Mouse (Mus musculus) liver, embryonic 16.5 days (tissue): ENCODE results near the gene Sptbn2. TPM values are rescaled to one million over a fixed set of nuclear protein-coding genes. Genes with fewer than 3 reads are reported as not detected.
A peak's percentile ranks its signal among the peaks of the same experiment; 100 is the strongest.

Experiments used
- ATAC-seq: fragments of 200-750 bp; cut with Nextera tagmentation; 2 replicates; pipeline ENCODE4 v1.8.0; 2017; ENCODE audit warnings: low read depth, mild to moderate bottlenecking, moderate number of reproducible peaks, moderate library complexity
- H3K27ac ChIP-seq: fragments of 300-500 bp; sonication (generic); 2 replicates; pipeline ENCODE4 v1.5.1; 2014; ENCODE audit warnings: mild to moderate bottlenecking, low read length
- H3K27me3 ChIP-seq: fragments of 300-500 bp; sonication (generic); 2 replicates; pipeline ENCODE4 v1.6.1; 2014; ENCODE audit warnings: low read depth, low read length, mixed read lengths; ENCODE audit not compliant: control insufficient read depth, insufficient read depth
- H3K36me3 ChIP-seq: fragments of 300-500 bp; sonication (generic); 2 replicates; pipeline ENCODE4 v1.6.1; 2014; ENCODE audit warnings: mild to moderate bottlenecking; ENCODE audit not compliant: control insufficient read depth, insufficient read depth
- H3K4me1 ChIP-seq: fragments of 300-500 bp; sonication (generic); 2 replicates; pipeline ENCODE4 v1.6.1; 2014; ENCODE audit warnings: low read depth, low read length, mixed read lengths; ENCODE audit not compliant: control insufficient read depth
- H3K4me2 ChIP-seq: fragments of 300-500 bp; sonication (generic); 2 replicates; pipeline ENCODE4 v1.6.1; 2014; ENCODE audit warnings: low read depth, low read length, mixed read lengths
- H3K4me3 ChIP-seq: fragments of 300-500 bp; sonication (generic); 2 replicates; pipeline ENCODE4 v1.5.1; 2014; ENCODE audit warnings: low read depth, mild to moderate bottlenecking, low read length
- H3K9ac ChIP-seq: fragments of 300-500 bp; sonication (generic); 2 replicates; pipeline ENCODE4 v1.6.1; 2014; ENCODE audit warnings: low read depth, low read length
- H3K9me3 ChIP-seq: fragments of 300-500 bp; sonication (generic); replicated peaks from 2 replicates; pipeline ENCODE4 v1.6.1; 2016; ENCODE audit warnings: low read length; ENCODE audit not compliant: control insufficient read depth
- WGBS: fragments of 180-500 bp; shearing (Covaris S2); extraction: QIAGEN DNeasy Blood & Tissue Kit; methylation state at CpG from one replicate; pipeline ENCODE4 v1.1.7; 2014; ENCODE audit not compliant: insufficient replicate concordance; 5-methylcytosine and 5-hydroxymethylcytosine counted together
- polyA plus RNA-seq: library from polyadenylated mRNA; unstranded; fragments of >200 nt; fragmentation: Nextera tagmentation; extraction: Ambion mirVana; gene quantifications from 2 replicates; pipeline ENCODE4 v1.2.1, GENCODE M21; 2015

The Sptbn2 gene
- polyA plus RNA-seq, 1 experiment from 2014 or later: 0.12 TPM

GRCm38 (mm10) chr19:4717281-4717680 is 6.3 kb downstream of the Sptbn2 start:
- no peak for ATAC-seq
- no peaks in the 10 kb centered on the region for H3K4me1 ChIP-seq
- H3K36me3 ChIP-seq: no peaks in the 10 kb centered on the region
- H3K27ac ChIP-seq: no peak overlapping the region
- H3K4me3 ChIP-seq: no peak overlapping the region
- no peak overlapping the region for H3K4me2 ChIP-seq
- 62% methylated on average over 2 of the region's 2 CpGs for WGBS
- no peaks in the 10 kb centered on the region for H3K9me3 ChIP-seq
- no peak overlapping the region for H3K9ac ChIP-seq
- H3K27me3 ChIP-seq: peaks cover 19% of the 10 kb centered on the region

GRCm38 (mm10) chr19:4718716-4719115 is 7.7 kb downstream of the Sptbn2 start:
- peaks cover 6% of the 10 kb centered on the region for H3K27me3 ChIP-seq
- H3K9me3 ChIP-seq: no peaks in the 10 kb centered on the region
- no peak overlapping the region for H3K4me3 ChIP-seq
- H3K4me2 ChIP-seq: no peak overlapping the region
- no peaks in the 10 kb centered on the region for H3K4me1 ChIP-seq
- H3K9ac ChIP-seq: no peak overlapping the region
- H3K27ac ChIP-seq: no peak overlapping the region
- no peak for ATAC-seq
- 10% methylated on average over 12 of the region's 12 CpGs for WGBS
- no peaks in the 10 kb centered on the region for H3K36me3 ChIP-seq

GRCm38 (mm10) chr19:4719351-4719764 is 8.4 kb downstream of the Sptbn2 start:
- Histone ChIP-seq H3K4me3 (no peak overlapping the region), H3K4me2 (no peak overlapping the region), H3K36me3 (no peaks in the 10 kb centered on the region), H3K27ac (no peak overlapping the region), H3K27me3 (no peaks in the 10 kb centered on the region; the same call in none of the 2 replicates), H3K9ac (no peak overlapping the region), H3K9me3 (no peaks in the 10 kb centered on the region), H3K4me1 (no peaks in the 10 kb centered on the region)
- WGBS: 34% methylated on average over 5 of the region's 5 CpGs
- peak; percentile 70 for ATAC-seq

GRCm38 (mm10) chr19:4720112-4720511 is 9.1 kb downstream of the Sptbn2 start:
- no peaks in the 10 kb centered on the region for H3K9me3 ChIP-seq
- no peak overlapping the region for H3K9ac ChIP-seq
- no peak overlapping the region for H3K4me2 ChIP-seq
- WGBS: 69% methylated on average over 15 of the region's 15 CpGs
- H3K4me1 ChIP-seq: no peaks in the 10 kb centered on the region
- H3K4me3 ChIP-seq: no peak overlapping the region
- H3K27me3 ChIP-seq: no peaks in the 10 kb centered on the region; the same call in none of the 2 replicates
- H3K27ac ChIP-seq: no peak overlapping the region
- ATAC-seq: no peak
- no peaks in the 10 kb centered on the region for H3K36me3 ChIP-seq

GRCm38 (mm10) chr19:4720671-4721244 is 9.8 kb downstream of the Sptbn2 start:
- no peak overlapping the region for H3K27ac ChIP-seq
- ATAC-seq: peak; percentile 61; the same call in 1 of the 2 replicates
- no peaks in the 10 kb centered on the region for H3K4me1 ChIP-seq
- H3K4me3 ChIP-seq: no peak overlapping the region
- no peaks in the 10 kb centered on the region; the same call in none of the 2 replicates for H3K27me3 ChIP-seq
- no peaks in the 10 kb centered on the region for H3K36me3 ChIP-seq
- WGBS: 22% methylated on average over 11 of the region's 11 CpGs
- no peak overlapping the region for H3K9ac ChIP-seq
- no peaks in the 10 kb centered on the region for H3K9me3 ChIP-seq
- H3K4me2 ChIP-seq: 0 out of 2 replicates have a peak overlapping the region, but pooled peaks have one; percentile 10

- Histone ChIP-seq H3K36me3 (no peaks in the 10 kb centered on the region), H3K27me3 (no peaks in the 10 kb centered on the region), H3K4me3 (no peak overlapping the region), H3K27ac (no peak overlapping the region), H3K9ac (no peak overlapping the region), H3K4me2 (no peak overlapping the region), H3K9me3 (no peaks in the 10 kb centered on the region), H3K4me1 (no peaks in the 10 kb centered on the region)
- ATAC-seq: no peak
- WGBS: 68% methylated on average over 9 of the region's 9 CpGs
These were observed 18.2 kb downstream of the Sptbn2 start for GRCm38 (mm10) chr19:4729186-4729585.

- 61% methylated on average over 3 of the region's 3 CpGs for WGBS
- no peak for ATAC-seq
These were observed 22.1 kb downstream of the Sptbn2 start for GRCm38 (mm10) chr19:4733052-4733451.

GRCm38 (mm10) chr19:4737866-4738265 is 26.9 kb downstream of the Sptbn2 start:
- H3K4me3 ChIP-seq: no peak overlapping the region
- no peaks in the 10 kb centered on the region for H3K36me3 ChIP-seq
- H3K4me2 ChIP-seq: no peak overlapping the region
- H3K4me1 ChIP-seq: no peaks in the 10 kb centered on the region
- no peak overlapping the region for H3K9ac ChIP-seq
- H3K9me3 ChIP-seq: no peaks in the 10 kb centered on the region
- H3K27ac ChIP-seq: no peak overlapping the region
- no peaks in the 10 kb centered on the region for H3K27me3 ChIP-seq
- 75% methylated on average over 13 of the region's 13 CpGs for WGBS
- ATAC-seq: no peak

More at GRCm38 (mm10) chr19:4733052-4733451, 22.1 kb downstream of the Sptbn2 start:
- H3K27ac ChIP-seq: no peak overlapping the region
- no peaks in the 10 kb centered on the region for H3K36me3 ChIP-seq
- H3K4me2 ChIP-seq: no peak overlapping the region
- H3K4me1 ChIP-seq: no peaks in the 10 kb centered on the region
- no peaks in the 10 kb centered on the region for H3K9me3 ChIP-seq
- H3K4me3 ChIP-seq: no peak overlapping the region
- H3K27me3 ChIP-seq: no peaks in the 10 kb centered on the region
- H3K9ac ChIP-seq: no peak overlapping the region

DNA sequence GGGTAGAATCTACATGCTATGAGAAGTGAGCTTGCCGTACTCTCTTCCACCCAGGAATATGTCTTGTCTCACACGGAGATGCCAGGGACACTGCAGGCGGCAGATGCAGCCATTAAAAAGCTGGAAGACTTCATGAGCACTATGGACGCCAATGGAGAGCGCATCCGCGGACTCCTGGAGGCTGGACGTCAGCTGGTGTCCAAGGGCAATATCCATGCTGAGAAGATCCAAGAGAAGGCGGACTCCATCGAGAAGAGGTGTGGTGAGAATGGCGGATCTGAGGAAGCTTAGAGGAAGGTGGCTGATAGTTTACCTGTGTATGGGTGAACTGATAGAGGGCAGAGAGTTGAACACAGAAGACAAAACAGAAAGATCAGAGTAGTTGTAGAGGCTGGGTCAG is 28.1 kb downstream of the Sptbn2 start:
- H3K36me3 ChIP-seq: no peaks in the 10 kb centered on the region
- no peak overlapping the region for H3K9ac ChIP-seq
- H3K4me3 ChIP-seq: no peak overlapping the region
- H3K27me3 ChIP-seq: no peaks in the 10 kb centered on the region
- WGBS: 76% methylated on average over 11 of the region's 11 CpGs
- no peak overlapping the region for H3K27ac ChIP-seq
- H3K4me1 ChIP-seq: no peaks in the 10 kb centered on the region
- no peak for ATAC-seq
- no peak overlapping the region for H3K4me2 ChIP-seq
- no peaks in the 10 kb centered on the region for H3K9me3 ChIP-seq
